Mouse (Mus musculus): ENCODE measurements at regions not wholly inside any gene's neighbourhood (a gene's known extent, or its start where the extent isn't known, plus 50 kb on each side); places are given as distances from the start of the nearest gene placed in this dataset.

GRCm38 (mm10) chr10:50241645-50242044, 350.8 kb upstream of the Ascc3 start:
- H3K36me3 ChIP-seq (ENCODE audit: control insufficient read depth, insufficient read depth, low read length) = no peaks in the 10 kb centered on the region
- H3K4me1 ChIP-seq (ENCODE audit: control insufficient read depth, insufficient read depth, low read length) = no peaks in the 10 kb centered on the region
- H3K27ac ChIP-seq (ENCODE audit: low read length) = no peak overlapping the region
- no peak overlapping the region for H3K9ac ChIP-seq (ENCODE audit: low read depth, low read length)
- H3K27me3 ChIP-seq (ENCODE audit: control insufficient read depth, insufficient read depth, low read depth, low read length) = no peaks in the 10 kb centered on the region
- no peak overlapping the region for H3K4me2 ChIP-seq (ENCODE audit: low read length)
- no peaks in the 10 kb centered on the region for H3K9me3 ChIP-seq (replicated peaks; ENCODE audit: control insufficient read depth, low read length, poor library complexity, severe bottlenecking)
- ATAC-seq = no peak
- WGBS = 78% methylated on average over 4 of the region's 4 CpGs
- H3K4me3 ChIP-seq (ENCODE audit: low read depth, low read length) = no peak overlapping the region

- no peaks in the 10 kb centered on the region for H3K27me3 ChIP-seq (ENCODE audit: control insufficient read depth, insufficient read depth, low read depth, low read length)
- no peak overlapping the region for H3K4me3 ChIP-seq (ENCODE audit: low read depth, low read length)
- no peak for ATAC-seq
- H3K9me3 ChIP-seq (replicated peaks; ENCODE audit: control insufficient read depth, low read length, poor library complexity, severe bottlenecking) = no peaks in the 10 kb centered on the region
- no peaks in the 10 kb centered on the region for H3K36me3 ChIP-seq (ENCODE audit: control insufficient read depth, insufficient read depth, low read length)
- no peak overlapping the region for H3K9ac ChIP-seq (ENCODE audit: low read depth, low read length)
- H3K4me1 ChIP-seq (ENCODE audit: control insufficient read depth, insufficient read depth, low read length) = 0 out of 2 replicates have a peak, but pooled peaks cover 2% of the 10 kb centered on the region
- WGBS = 63% methylated on average over 2 of the region's 2 CpGs
- H3K4me2 ChIP-seq (ENCODE audit: low read length) = no peak overlapping the region
- H3K27ac ChIP-seq (ENCODE audit: low read length) = no peak overlapping the region
Measured at GRCm38 (mm10) chr10:50203587-50203986, 388.9 kb upstream of the Ascc3 start.

GRCm38 (mm10) chr10:50201691-50202090, 390.8 kb upstream of the Ascc3 start:
- H3K9me3 ChIP-seq (replicated peaks; ENCODE audit: control insufficient read depth, low read length, poor library complexity, severe bottlenecking) = no peaks in the 10 kb centered on the region
- WGBS = 53% methylated on average over 2 of the region's 2 CpGs

DNA sequence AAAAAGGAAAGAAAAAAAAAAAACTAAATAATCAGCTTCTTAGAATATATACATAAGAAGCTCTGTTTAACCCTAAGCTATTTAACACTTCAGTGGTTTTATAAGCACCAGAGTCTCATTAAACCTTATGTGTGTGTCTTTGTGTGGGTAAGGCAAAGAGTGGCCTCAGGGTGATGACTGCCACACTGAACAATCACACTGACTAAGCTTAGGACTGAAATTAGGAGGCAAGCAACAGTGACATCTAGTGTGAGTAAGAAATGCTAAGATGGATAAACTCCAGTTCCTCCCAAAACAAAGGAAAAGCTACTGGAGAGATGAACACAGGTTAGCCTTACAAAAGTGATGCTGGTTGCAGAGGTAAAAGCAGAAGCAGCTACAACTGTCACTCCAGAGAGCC, 392.6 kb upstream of the Ascc3 start:
- H3K9me3 ChIP-seq (replicated peaks; ENCODE audit: control insufficient read depth, low read length, poor library complexity, severe bottlenecking) = no peaks in the 10 kb centered on the region
- H3K27ac ChIP-seq (ENCODE audit: low read length) = no peak overlapping the region
- ATAC-seq = peak; percentile 90
- H3K4me1 ChIP-seq (ENCODE audit: control insufficient read depth, insufficient read depth, low read length) = 0 out of 2 replicates have a peak, but pooled peaks cover 2% of the 10 kb centered on the region
- no peaks in the 10 kb centered on the region for H3K36me3 ChIP-seq (ENCODE audit: control insufficient read depth, insufficient read depth, low read length)
- no peak overlapping the region for H3K9ac ChIP-seq (ENCODE audit: low read depth, low read length)
- no peaks in the 10 kb centered on the region for H3K27me3 ChIP-seq (ENCODE audit: control insufficient read depth, insufficient read depth, low read depth, low read length)
- H3K4me3 ChIP-seq (ENCODE audit: low read depth, low read length) = no peak overlapping the region
- no peak overlapping the region for H3K4me2 ChIP-seq (ENCODE audit: low read length)

More at GRCm38 (mm10) chr10:50201691-50202090, 390.8 kb upstream of the Ascc3 start:
- Histone ChIP-seq H3K27ac (ENCODE audit: low read length) (no peak overlapping the region), H3K27me3 (ENCODE audit: control insufficient read depth, insufficient read depth, low read depth, low read length) (no peaks in the 10 kb centered on the region), H3K4me1 (ENCODE audit: control insufficient read depth, insufficient read depth, low read length) (0 out of 2 replicates have a peak, but pooled peaks cover 2% of the 10 kb centered on the region), H3K36me3 (ENCODE audit: control insufficient read depth, insufficient read depth, low read length) (no peaks in the 10 kb centered on the region), H3K4me3 (ENCODE audit: low read depth, low read length) (no peak overlapping the region), H3K9ac (ENCODE audit: low read depth, low read length) (no peak overlapping the region), H3K4me2 (ENCODE audit: low read length) (no peak overlapping the region)
- ATAC-seq = no peak

DNA sequence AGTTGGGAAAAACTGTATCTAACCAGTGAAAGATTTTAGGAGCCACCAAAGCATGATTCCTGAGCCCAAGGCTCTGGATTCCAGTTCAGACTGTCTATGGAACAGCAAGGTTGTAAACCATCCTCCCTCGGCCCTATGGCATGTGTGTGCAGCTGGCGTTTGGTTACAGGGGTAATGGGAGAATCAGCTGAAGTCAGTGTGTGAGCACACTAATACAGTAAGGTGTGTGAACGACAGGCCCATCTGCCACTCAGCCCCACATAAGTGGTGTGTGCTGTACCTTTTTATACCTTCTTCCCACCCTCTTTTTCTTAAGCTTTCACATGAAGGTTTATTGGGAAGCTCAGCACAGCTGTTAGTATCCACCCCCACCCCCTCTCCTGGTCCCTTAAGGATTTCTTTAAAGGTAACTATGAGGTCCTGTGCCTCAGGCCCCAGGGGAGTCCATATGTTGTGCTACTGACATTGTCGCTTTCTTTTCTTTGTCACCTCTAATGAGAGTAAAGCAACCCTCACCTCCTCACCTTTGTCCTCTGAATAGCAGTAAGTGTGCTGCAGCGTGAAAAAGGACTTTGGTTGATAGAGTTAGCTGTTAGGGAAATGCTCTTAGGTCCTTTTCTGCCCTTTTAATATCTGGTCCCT, 394.5 kb upstream of the Ascc3 start:
- Histone ChIP-seq H3K4me3 (ENCODE audit: low read depth, low read length) (no peak overlapping the region), H3K4me1 (ENCODE audit: control insufficient read depth, insufficient read depth, low read length) (0 out of 2 replicates have a peak, but pooled peaks cover 2% of the 10 kb centered on the region), H3K4me2 (ENCODE audit: low read length) (no peak overlapping the region), H3K27ac (ENCODE audit: low read length) (no peak overlapping the region), H3K9ac (ENCODE audit: low read depth, low read length) (no peak overlapping the region), H3K27me3 (ENCODE audit: control insufficient read depth, insufficient read depth, low read depth, low read length) (no peaks in the 10 kb centered on the region), H3K36me3 (ENCODE audit: control insufficient read depth, insufficient read depth, low read length) (no peaks in the 10 kb centered on the region), H3K9me3 (replicated peaks; ENCODE audit: control insufficient read depth, low read length, poor library complexity, severe bottlenecking) (no peaks in the 10 kb centered on the region)
- ATAC-seq = no peak
- 70% methylated on average over 5 of the region's 5 CpGs for WGBS

- Histone ChIP-seq H3K9ac (ENCODE audit: low read depth, low read length) (no peak overlapping the region), H3K27me3 (ENCODE audit: control insufficient read depth, insufficient read depth, low read depth, low read length) (no peaks in the 10 kb centered on the region), H3K4me2 (ENCODE audit: low read length) (no peak overlapping the region), H3K4me3 (ENCODE audit: low read depth, low read length) (no peak overlapping the region), H3K36me3 (ENCODE audit: control insufficient read depth, insufficient read depth, low read length) (no peaks in the 10 kb centered on the region), H3K27ac (ENCODE audit: low read length) (no peak overlapping the region), H3K4me1 (ENCODE audit: control insufficient read depth, insufficient read depth, low read length) (no peaks in the 10 kb centered on the region), H3K9me3 (replicated peaks; ENCODE audit: control insufficient read depth, low read length, poor library complexity, severe bottlenecking) (no peaks in the 10 kb centered on the region)
- 71% methylated on average over 4 of the region's 4 CpGs for WGBS
- no peak for ATAC-seq
Measured at GRCm38 (mm10) chr10:50190276-50190675, 401.7 kb upstream of the Grik2 start.

DNA sequence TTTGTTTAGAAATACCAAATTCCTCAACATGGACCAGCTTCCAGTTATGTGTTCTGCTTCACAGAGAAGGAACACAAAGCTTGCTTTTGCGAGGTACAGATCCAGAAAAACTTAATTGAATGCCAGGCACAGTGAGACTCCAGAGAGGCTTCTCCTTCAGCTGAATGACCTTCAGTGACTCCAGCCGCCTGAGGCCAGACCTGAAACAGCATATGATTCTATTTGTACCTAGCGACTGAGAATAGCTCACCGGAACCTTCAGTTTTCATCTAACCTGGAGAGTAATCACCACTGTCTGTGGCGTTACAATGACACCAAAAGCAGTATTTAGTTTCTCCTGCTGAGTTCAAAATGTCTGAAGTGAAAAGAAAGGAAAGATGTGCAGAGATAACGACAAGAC, 380.6 kb upstream of the Grik2 start:
- Histone ChIP-seq H3K4me3 (ENCODE audit: low read depth, low read length) (no peak overlapping the region), H3K27ac (ENCODE audit: low read length) (no peak overlapping the region), H3K4me2 (ENCODE audit: low read length) (no peak overlapping the region), H3K4me1 (ENCODE audit: control insufficient read depth, insufficient read depth, low read length) (no peaks in the 10 kb centered on the region), H3K9ac (ENCODE audit: low read depth, low read length) (no peak overlapping the region), H3K36me3 (ENCODE audit: control insufficient read depth, insufficient read depth, low read length) (no peaks in the 10 kb centered on the region), H3K27me3 (ENCODE audit: control insufficient read depth, insufficient read depth, low read depth, low read length) (no peaks in the 10 kb centered on the region), H3K9me3 (replicated peaks; ENCODE audit: control insufficient read depth, low read length, poor library complexity, severe bottlenecking) (no peaks in the 10 kb centered on the region)
- WGBS = 56% methylated on average over 6 of the region's 6 CpGs
- ATAC-seq = no peak

DNA sequence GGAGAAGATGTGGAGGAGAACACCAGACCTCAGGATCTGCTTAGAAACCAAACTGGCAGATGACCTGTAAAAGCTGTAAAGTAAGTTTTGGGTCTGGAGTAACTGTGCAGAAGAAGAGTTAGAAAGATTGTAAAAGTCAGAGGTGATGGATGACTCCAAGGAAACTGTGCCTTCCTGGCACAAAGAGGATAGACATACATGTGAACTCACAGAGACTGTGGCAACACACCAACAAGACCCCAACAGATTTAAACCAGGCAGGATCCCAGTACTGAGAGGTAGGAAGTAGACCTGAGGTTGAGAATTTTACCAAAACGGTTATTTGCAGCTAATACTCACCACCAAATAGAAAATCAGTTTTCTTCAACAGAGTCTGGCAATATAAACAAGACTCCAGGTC, 349.8 kb upstream of the Grik2 start:
- WGBS = 78% methylated on average over 1 of the region's 1 CpGs

DNA sequence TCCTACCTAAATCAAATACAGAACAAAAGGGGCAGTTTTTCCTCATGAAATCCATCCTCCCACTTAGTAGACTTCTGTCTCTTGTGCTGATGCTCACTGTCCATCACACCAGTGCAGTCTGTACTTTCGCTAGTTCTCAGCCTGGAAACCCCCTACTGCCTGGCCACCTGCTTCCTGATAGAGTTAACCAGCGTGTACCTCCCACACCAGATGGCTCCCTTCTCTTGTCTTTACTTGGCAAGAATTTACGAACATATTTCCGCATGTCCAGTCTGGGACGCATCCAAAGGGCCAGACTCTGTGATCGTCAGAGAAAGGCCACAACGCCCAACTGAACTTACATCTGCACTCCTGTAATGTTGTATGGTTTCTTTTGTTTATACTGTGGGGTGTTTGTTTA, 349.2 kb upstream of the Grik2 start:
- Histone ChIP-seq H3K9ac (ENCODE audit: low read depth, low read length) (no peak overlapping the region), H3K4me2 (ENCODE audit: low read length) (no peak overlapping the region), H3K27me3 (ENCODE audit: control insufficient read depth, insufficient read depth, low read depth, low read length) (no peaks in the 10 kb centered on the region), H3K9me3 (replicated peaks; ENCODE audit: control insufficient read depth, low read length, poor library complexity, severe bottlenecking) (no peaks in the 10 kb centered on the region), H3K4me1 (ENCODE audit: control insufficient read depth, insufficient read depth, low read length) (no peaks in the 10 kb centered on the region), H3K27ac (ENCODE audit: low read length) (no peak overlapping the region), H3K4me3 (ENCODE audit: low read depth, low read length) (no peak overlapping the region), H3K36me3 (ENCODE audit: control insufficient read depth, insufficient read depth, low read length) (no peaks in the 10 kb centered on the region)
- WGBS = 76% methylated on average over 7 of the region's 7 CpGs
- ATAC-seq = no peak

More for the DNA sequence above, 349.8 kb upstream of the Grik2 start:
- no peaks in the 10 kb centered on the region for H3K4me1 ChIP-seq (ENCODE audit: control insufficient read depth, insufficient read depth, low read length)
- no peaks in the 10 kb centered on the region for H3K36me3 ChIP-seq (ENCODE audit: control insufficient read depth, insufficient read depth, low read length)
- H3K27ac ChIP-seq (ENCODE audit: low read length) = no peak overlapping the region
- H3K27me3 ChIP-seq (ENCODE audit: control insufficient read depth, insufficient read depth, low read depth, low read length) = no peaks in the 10 kb centered on the region
- no peak overlapping the region for H3K4me2 ChIP-seq (ENCODE audit: low read length)
- H3K9ac ChIP-seq (ENCODE audit: low read depth, low read length) = no peak overlapping the region
- ATAC-seq = no peak
- H3K9me3 ChIP-seq (replicated peaks; ENCODE audit: control insufficient read depth, low read length, poor library complexity, severe bottlenecking) = no peaks in the 10 kb centered on the region
- no peak overlapping the region for H3K4me3 ChIP-seq (ENCODE audit: low read depth, low read length)

All from midbrain, embryonic 16.5 days (tissue).